ENCODE assay signal across 8 mouse cellular contexts in the genomic region with DNA sequence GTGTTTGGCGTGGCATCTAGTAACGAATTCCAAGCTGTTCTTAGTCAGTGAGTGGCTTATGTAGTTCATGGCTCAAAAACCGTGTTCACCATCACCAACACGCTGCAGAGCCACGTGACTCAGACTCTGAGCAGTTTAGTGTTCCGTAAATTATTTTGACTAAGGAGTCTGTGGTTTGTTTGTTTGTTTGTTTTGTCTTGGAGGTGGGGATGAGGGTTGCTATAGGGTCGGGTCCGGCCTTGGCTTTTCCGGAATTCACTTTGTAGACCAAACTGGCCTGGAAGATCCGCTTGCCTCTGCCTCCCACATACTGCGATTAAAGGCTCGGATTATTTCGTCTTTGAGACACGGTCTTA. TPM values are rescaled to one million over a fixed set of nuclear protein-coding genes. Genes with fewer than 3 reads are reported as not detected.
DNase-seq lines count a peak whose midpoint lies in the region; ATAC-seq and TF ChIP-seq lines count a peak whose summit lies in the region.

No protein-coding gene starts in this region.

- H3K9me3 ChIP-seq in forebrain, embryonic 12.5 days = no peaks in the 10 kb centered on the region
- H3K9me3 ChIP-seq in limb, embryonic 14.5 days (ENCODE audit: control insufficient read depth, low read length) = no peaks in the 10 kb centered on the region

- H3K27ac ChIP-seq in forebrain, embryonic 12.5 days = 0 out of 2 replicates have a peak overlapping the region, but pooled peaks have one; percentile 31
- peak overlapping the region; percentile 21; the same call in 1 of the 2 replicates for H3K27ac ChIP-seq in limb, embryonic 14.5 days (replicated peaks; ENCODE audit: low read depth, low read length)
- no peak overlapping the region for H3K27ac ChIP-seq in small intestine, adult 2 months (ENCODE audit: insufficient read depth, low read depth, low read length)

- H3K4me2 ChIP-seq in forebrain, embryonic 12.5 days = peak overlapping the region; percentile 79
- peak overlapping the region; percentile 86 for H3K4me2 ChIP-seq in limb, embryonic 14.5 days (replicated peaks; ENCODE audit: low read depth, low read length, severe bottlenecking)

- H3K4me1 ChIP-seq in forebrain, embryonic 12.5 days = peaks cover 29% of the 10 kb centered on the region
- 0 out of 2 replicates have a peak, but pooled peaks cover 8% of the 10 kb centered on the region for H3K4me1 ChIP-seq in limb, embryonic 14.5 days (ENCODE audit: control insufficient read depth, insufficient read depth, low read length)
- peaks cover 11% of the 10 kb centered on the region for H3K4me1 ChIP-seq in small intestine, adult 2 months (ENCODE audit: control insufficient read depth, insufficient read depth, insufficient read length, low read length)

- no peaks in the 10 kb centered on the region for H3K27me3 ChIP-seq in forebrain, embryonic 12.5 days
- H3K27me3 ChIP-seq in limb, embryonic 14.5 days (ENCODE audit: control insufficient read depth, insufficient read depth, low read length) = no peaks in the 10 kb centered on the region
- no peaks in the 10 kb centered on the region for H3K27me3 ChIP-seq in small intestine, adult 2 months (ENCODE audit: control insufficient read depth, insufficient read depth, low read length)

- peak overlapping the region; percentile 82 for H3K9ac ChIP-seq in forebrain, embryonic 12.5 days
- peak overlapping the region; percentile 74 for H3K9ac ChIP-seq in limb, embryonic 14.5 days (ENCODE audit: low read depth, low read length, severe bottlenecking)

- peak overlapping the region; percentile 91 for H3K4me3 ChIP-seq in forebrain, embryonic 12.5 days (replicated peaks)
- peak overlapping the region; percentile 74 for H3K4me3 ChIP-seq in limb, embryonic 14.5 days (replicated peaks; ENCODE audit: low read length)
- peak overlapping the region; percentile 78 for H3K4me3 ChIP-seq in small intestine, adult 2 months (ENCODE audit: low read depth, low read length)

- no peak for TF ChIP-seq CTCF in small intestine, adult 2 months (IDR thresholded peaks at IDR 0.05; ENCODE audit: extremely low read depth, insufficient read length, insufficient replicate concordance, low read depth, low read length)

- TF ChIP-seq POLR2A in limb, embryonic 14.5 days (IDR thresholded peaks at IDR 0.05; ENCODE audit: borderline replicate concordance, extremely low read depth, insufficient read depth, insufficient read length) = no peak
- TF ChIP-seq POLR2A in small intestine, adult 2 months (IDR thresholded peaks at IDR 0.05; ENCODE audit: low read depth, low read length) = no peak

- ATAC-seq in frontal cortex, adult (ENCODE audit: low TSS enrichment) = peak; percentile 4; the same call in 1 of the 2 replicates
- peak; percentile 32 for ATAC-seq in CD4-positive, CD25-positive, alpha-beta regulatory T cell, adult 4 months
- 0 out of 2 replicates have a peak, but pooled peaks have one; percentile 7 for ATAC-seq in forebrain, embryonic 12.5 days (ENCODE audit: low FRiP score)
- ATAC-seq in limb, embryonic 14.5 days (ENCODE audit: low FRiP score, low read depth) = peak; percentile 6; the same call in 1 of the 2 replicates

- WGBS in forebrain, embryonic 12.5 days = under 1% methylated on average over 14 of the region's 14 CpGs
- WGBS in limb, embryonic 14.5 days = 1% methylated on average over 14 of the region's 14 CpGs
- under 1% methylated on average over 14 of the region's 14 CpGs for WGBS in small intestine, adult 2 months

- H3K36me3 ChIP-seq in forebrain, embryonic 12.5 days (replicated peaks) = peaks cover 27% of the 10 kb centered on the region
- H3K36me3 ChIP-seq in limb, embryonic 14.5 days (ENCODE audit: control insufficient read depth, insufficient read depth, low read length) = peaks cover 28% of the 10 kb centered on the region
- H3K36me3 ChIP-seq in small intestine, adult 2 months (ENCODE audit: control insufficient read depth, insufficient read depth, low read length) = peaks cover 16% of the 10 kb centered on the region

- no peak for DNase-seq in frontal cortex, postnatal 25 days (ENCODE audit: low spot score in 2 of 2)
- DNase-seq in limb, embryonic 14.5 days (ENCODE audit: low spot score) = no peak
- no peak for DNase-seq in adipocyte (ENCODE audit: low spot score)
- DNase-seq in right cerebral cortex, postnatal 4 days = no peak

RNA-seq across cellular contexts. Expression of a gene that starts 0.6 kb away (rescaled TPM):
- polyA plus RNA-seq in CD4-positive, CD25-positive, alpha-beta regulatory T cell, adult 4 months (2017; shearing (Covaris generic)) = 10 to 100 TPM; 69.6 to 75.8 TPM
- 167 and 178 TPM in 2 replicates for polyA plus RNA-seq in forebrain, embryonic 12.5 days (2016; fragmentation: Nextera tagmentation; extraction: Ambion mirVana)
- polyA plus RNA-seq in limb, embryonic 14.5 days (2012; rRNA removed) = 40.5 and 82.5 TPM in 2 replicates
- 43.0 and 48.0 TPM in 2 replicates for polyA plus RNA-seq in limb, embryonic 14.5 days (2014; fragmentation: Nextera tagmentation; extraction: Ambion mirVana)
- polyA plus RNA-seq in small intestine, adult 2 months (2012; rRNA removed) = 5.0 and 7.5 TPM in 2 replicates

RNA-seq across cellular contexts. Expression of a gene that starts 0.6 kb away (rescaled TPM):
- polyA plus RNA-seq in CD4-positive, CD25-positive, alpha-beta regulatory T cell, adult 4 months (2017; shearing (Covaris generic)) = 10 to 100 TPM; 31.7 to 40.3 TPM
- polyA plus RNA-seq in forebrain, embryonic 12.5 days (2016; fragmentation: Nextera tagmentation; extraction: Ambion mirVana) = 46.4 and 48.7 TPM in 2 replicates
- 50.0 and 54.0 TPM in 2 replicates for polyA plus RNA-seq in limb, embryonic 14.5 days (2012; rRNA removed)
- 29.0 and 30.4 TPM in 2 replicates for polyA plus RNA-seq in limb, embryonic 14.5 days (2014; fragmentation: Nextera tagmentation; extraction: Ambion mirVana)
- 36.8 and 50.7 TPM in 2 replicates for polyA plus RNA-seq in small intestine, adult 2 months (2012; rRNA removed)

RNA-seq across cellular contexts. Expression of a gene that starts 14.5 kb away (rescaled TPM):
- under 1 TPM; 0.36 to 0.72 TPM for polyA plus RNA-seq in CD4-positive, CD25-positive, alpha-beta regulatory T cell, adult 4 months (2017; shearing (Covaris generic))
- 2.5 and 2.6 TPM in 2 replicates for polyA plus RNA-seq in forebrain, embryonic 12.5 days (2016; fragmentation: Nextera tagmentation; extraction: Ambion mirVana)
- polyA plus RNA-seq in limb, embryonic 14.5 days (2012; rRNA removed) = 1.1 and 1.3 TPM in 2 replicates
- polyA plus RNA-seq in limb, embryonic 14.5 days (2014; fragmentation: Nextera tagmentation; extraction: Ambion mirVana) = 0.88 and 1.1 TPM in 2 replicates
- polyA plus RNA-seq in small intestine, adult 2 months (2012; rRNA removed) = 0.13 and 0.16 TPM in 2 replicates

RNA-seq across cellular contexts. Expression of a gene that starts 17.1 kb away (rescaled TPM):
- polyA plus RNA-seq in CD4-positive, CD25-positive, alpha-beta regulatory T cell, adult 4 months (2017; shearing (Covaris generic)) = 10 to 100 TPM; 36.8 to 43.8 TPM
- 48.5 and 51.0 TPM in 2 replicates for polyA plus RNA-seq in forebrain, embryonic 12.5 days (2016; fragmentation: Nextera tagmentation; extraction: Ambion mirVana)
- 72.5 and 81.1 TPM in 2 replicates for polyA plus RNA-seq in limb, embryonic 14.5 days (2012; rRNA removed)
- 50.9 and 57.7 TPM in 2 replicates for polyA plus RNA-seq in limb, embryonic 14.5 days (2014; fragmentation: Nextera tagmentation; extraction: Ambion mirVana)
- 24.5 and 40.7 TPM in 2 replicates for polyA plus RNA-seq in small intestine, adult 2 months (2012; rRNA removed)

RNA-seq across cellular contexts. Expression of a gene that starts 23.8 kb away (rescaled TPM):
- polyA plus RNA-seq in CD4-positive, CD25-positive, alpha-beta regulatory T cell, adult 4 months (2017; shearing (Covaris generic)) = under 1 TPM in 1 of 2 experiments, not detected in 1; 0.12 TPM
- polyA plus RNA-seq in forebrain, embryonic 12.5 days (2016; fragmentation: Nextera tagmentation; extraction: Ambion mirVana) = 1.0 and 1.1 TPM in 2 replicates
- 16.6 and 19.4 TPM in 2 replicates for polyA plus RNA-seq in limb, embryonic 14.5 days (2012; rRNA removed)
- 19.2 and 21.0 TPM in 2 replicates for polyA plus RNA-seq in limb, embryonic 14.5 days (2014; fragmentation: Nextera tagmentation; extraction: Ambion mirVana)
- 0.33 and 1.1 TPM in 2 replicates for polyA plus RNA-seq in small intestine, adult 2 months (2012; rRNA removed)
